Mouse (Mus musculus) kidney, embryonic 15.5 days (tissue): Measurements from ENCODE around the gene Epha1. TPM values are rescaled to one million over a fixed set of nuclear protein-coding genes. Genes with fewer than 3 reads are reported as not detected.
A peak's percentile ranks its signal among the peaks of the same experiment; 100 is the strongest.

ENCODE experiments used
- ATAC-seq: fragments of 200-750 bp; cut with Nextera tagmentation; replicated peaks from 2 replicates; pipeline ENCODE4 v1.8.0; 2017; ENCODE audit warnings: moderate TSS enrichment; ENCODE audit not compliant: low FRiP score
- H3K27ac ChIP-seq: fragments of 300-500 bp; sonication (generic); 2 replicates; pipeline ENCODE4 v1.5.1; 2015; ENCODE audit warnings: mild to moderate bottlenecking, inconsistent platforms
- H3K27me3 ChIP-seq: fragments of 300-500 bp; sonication (generic); 2 replicates; pipeline ENCODE4 v1.6.1; 2015; ENCODE audit warnings: inconsistent platforms
- H3K36me3 ChIP-seq: fragments of 300-500 bp; sonication (generic); 2 replicates; pipeline ENCODE4 v1.6.1; 2015; ENCODE audit warnings: inconsistent platforms
- H3K4me1 ChIP-seq: fragments of 300-500 bp; sonication (generic); 2 replicates; pipeline ENCODE4 v1.6.1; 2015; ENCODE audit warnings: inconsistent platforms
- H3K4me2 ChIP-seq: fragments of 300-500 bp; sonication (generic); 2 replicates; pipeline ENCODE4 v1.6.1; 2015; ENCODE audit warnings: moderate library complexity, mild to moderate bottlenecking, inconsistent platforms
- H3K4me3 ChIP-seq: fragments of 300-500 bp; sonication (generic); replicated peaks from 2 replicates; pipeline ENCODE4 v1.5.1; 2015; ENCODE audit warnings: mild to moderate bottlenecking, inconsistent platforms
- H3K9ac ChIP-seq: fragments of 300-500 bp; sonication (generic); 2 replicates; pipeline ENCODE4 v1.6.1; 2015; ENCODE audit warnings: mild to moderate bottlenecking, inconsistent platforms
- H3K9me3 ChIP-seq: fragments of 300-500 bp; sonication (generic); replicated peaks from 2 replicates; pipeline ENCODE4 v1.6.1; 2016; ENCODE audit warnings: inconsistent platforms
- WGBS: fragments of 180-500 bp; shearing (Covaris S2); methylation state at CpG from one replicate; pipeline ENCODE4 v1.1.7; 2015; ENCODE audit warnings: mixed read lengths; 5-methylcytosine and 5-hydroxymethylcytosine counted together
- polyA plus RNA-seq: library from polyadenylated mRNA; unstranded; fragments of >200 nt; fragmentation: Nextera tagmentation; extraction: Ambion mirVana; gene quantifications from 2 replicates; pipeline ENCODE4 v1.2.1, GENCODE M21; 2015

Gene Epha1
- polyA plus RNA-seq: 7.5 and 8.5 TPM in 2 replicates

DNA sequence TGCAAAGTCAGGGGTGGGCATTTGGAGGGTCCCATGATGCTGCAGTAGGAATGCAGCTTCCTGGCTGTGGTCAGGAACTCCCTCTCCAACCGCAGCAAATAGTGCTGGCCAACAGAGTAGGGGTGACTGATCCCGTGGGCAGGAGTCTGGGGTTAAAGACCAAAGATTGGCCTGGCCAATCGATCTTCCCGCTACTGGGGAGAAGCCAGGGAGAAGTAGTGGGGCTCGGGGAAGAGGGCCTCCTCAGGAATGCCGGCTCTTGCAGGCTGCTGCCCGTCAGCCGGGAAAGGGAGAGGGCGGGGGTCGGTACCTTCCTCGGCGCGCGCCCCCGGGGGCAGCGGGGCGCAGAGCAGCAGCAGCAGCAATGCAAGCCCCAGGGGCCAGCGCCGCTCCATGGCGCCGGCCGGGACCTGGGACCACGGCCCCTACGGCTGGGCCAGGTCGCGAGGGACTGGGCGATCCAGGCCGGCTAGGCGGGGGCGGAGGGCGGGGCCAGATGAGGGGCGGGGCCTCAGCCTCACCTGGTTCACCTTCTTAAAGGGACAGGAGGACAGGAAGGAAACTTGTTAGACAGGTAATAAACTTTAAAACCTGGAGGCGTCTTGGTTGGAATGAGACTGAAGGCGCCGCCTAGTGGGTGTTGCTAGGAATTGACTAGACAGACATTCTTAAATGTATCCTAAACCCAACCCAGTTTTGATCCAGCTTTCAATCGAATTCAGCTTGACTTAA is at the start of gene Epha1:
Epha1 (minus strand) TSS at position 453 of the 732 bp plus-strand sequence.
- Histone ChIP-seq H3K36me3 (no peaks in the 10 kb centered on the region), H3K27me3 (no peaks in the 10 kb centered on the region), H3K27ac (peak within 1 kb of the TSS; percentile 59; the same call in 1 of the 2 replicates), H3K4me3 (peak within 1 kb of the TSS; percentile 64), H3K9ac (peak within 1 kb of the TSS; percentile 64), H3K4me1 (peaks cover 32% of the 10 kb centered on the region), H3K9me3 (no peaks in the 10 kb centered on the region), H3K4me2 (peak within 1 kb of the TSS; percentile 92)
- peak; percentile 91 for ATAC-seq
- WGBS: under 1% methylated on average over 29 of the region's 36 CpGs

DNA sequence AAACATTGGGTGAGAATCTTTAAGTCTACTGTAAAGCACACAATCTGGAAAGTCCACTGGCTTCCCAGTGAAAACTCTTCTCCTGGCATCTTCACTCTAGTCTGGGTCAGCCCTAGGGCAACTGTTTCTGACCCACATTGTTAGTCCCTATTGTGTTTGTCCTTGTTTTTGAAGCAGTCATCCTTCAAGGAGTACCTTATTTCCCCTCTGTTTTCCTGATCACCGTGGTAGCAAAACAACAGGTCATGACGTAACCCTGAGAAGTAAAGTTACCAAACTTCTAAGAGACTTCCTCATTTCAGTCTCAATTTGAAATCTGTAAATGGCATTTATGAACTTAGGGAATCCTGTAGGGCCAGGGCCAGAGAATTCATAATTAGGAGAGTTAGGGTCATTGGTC is 48.4 kb upstream of the Epha1 start:
- no peak for ATAC-seq
- no peak overlapping the region for H3K4me3 ChIP-seq
- H3K27ac ChIP-seq: no peak overlapping the region
- no peaks in the 10 kb centered on the region for H3K36me3 ChIP-seq
- WGBS: 69% methylated on average over 2 of the region's 2 CpGs
- no peaks in the 10 kb centered on the region for H3K4me1 ChIP-seq
- no peaks in the 10 kb centered on the region for H3K27me3 ChIP-seq
- no peak overlapping the region for H3K9ac ChIP-seq
- H3K9me3 ChIP-seq: no peaks in the 10 kb centered on the region
- H3K4me2 ChIP-seq: no peak overlapping the region

DNA sequence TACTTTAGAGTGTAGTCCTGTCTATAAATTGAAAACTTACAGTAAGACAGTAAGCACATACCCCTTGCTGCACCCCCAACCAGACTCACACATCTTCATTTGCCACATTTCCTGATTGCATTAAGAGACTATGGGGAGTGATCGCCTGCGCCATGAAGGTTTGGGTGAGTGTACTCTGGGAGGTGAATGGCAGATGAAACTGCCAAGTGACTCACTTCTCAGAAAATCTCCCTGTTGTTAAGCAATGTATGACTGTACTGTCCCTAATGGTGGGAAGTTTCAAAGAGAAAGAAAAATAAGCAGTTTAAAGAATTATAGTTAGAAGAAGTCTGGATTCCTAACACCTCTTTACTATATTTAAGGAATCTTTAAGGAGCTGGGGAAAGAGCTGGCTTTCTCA is 46.4 kb upstream of the Epha1 start:
- Histone ChIP-seq H3K4me3 (no peak overlapping the region), H3K9ac (no peak overlapping the region), H3K4me2 (no peak overlapping the region), H3K9me3 (no peaks in the 10 kb centered on the region), H3K36me3 (no peaks in the 10 kb centered on the region), H3K27ac (no peak overlapping the region), H3K27me3 (no peaks in the 10 kb centered on the region), H3K4me1 (no peaks in the 10 kb centered on the region)
- no peak for ATAC-seq
- 91% methylated on average over 2 of the region's 2 CpGs for WGBS

DNA sequence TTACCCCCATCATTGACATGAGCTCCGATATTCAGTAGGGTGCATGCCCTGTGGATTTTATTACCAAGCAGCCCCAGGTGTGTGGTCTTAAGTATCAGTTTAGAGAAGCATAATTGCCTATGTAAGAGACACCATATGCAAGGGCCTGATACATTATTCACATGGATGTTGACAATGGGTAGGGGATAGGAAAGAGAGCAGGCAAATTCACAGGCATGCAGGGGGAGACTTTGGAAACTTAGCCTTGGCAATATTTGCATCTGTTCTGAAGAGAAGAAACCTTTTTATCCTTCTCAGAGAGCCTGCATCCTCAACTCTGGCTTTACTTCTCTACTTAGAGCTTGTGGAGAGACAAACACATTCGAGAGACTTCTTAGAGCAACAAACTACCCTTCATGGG is 32.1 kb upstream of the Epha1 start, which contains the start of gene Tas2r135:
Tas2r135 (plus strand) TSS at position 301 of the 400 bp plus-strand sequence.
- H3K27ac ChIP-seq: no peak within 1 kb of the TSS

DNA sequence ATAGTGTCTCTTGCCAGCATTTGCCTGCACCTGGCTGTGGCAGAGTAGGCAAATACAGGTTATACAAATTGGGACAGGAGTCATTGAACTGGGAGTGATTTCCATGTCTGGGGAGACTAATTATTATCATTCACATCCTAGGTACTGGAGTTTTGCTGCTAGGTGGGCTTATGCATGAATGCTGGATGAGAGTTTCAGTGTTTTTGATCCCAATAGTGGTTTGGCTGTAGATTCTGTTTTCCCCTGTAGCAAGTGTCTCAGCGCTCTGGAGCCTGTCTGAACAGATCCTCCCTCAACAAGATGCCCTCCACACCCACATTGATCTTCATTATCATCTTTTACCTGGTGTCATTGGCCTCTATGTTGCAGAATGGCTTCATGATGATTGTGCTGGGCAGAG is 26.9 kb upstream of the Epha1 start, which contains the start of gene Tas2r143:
Tas2r143 (plus strand) TSS at position 301 of the 400 bp plus-strand sequence.
- peaks cover 2% of the 10 kb centered on the region; the same call in 1 of the 2 replicates for H3K4me1 ChIP-seq
- ATAC-seq: no peak
- no peak within 1 kb of the TSS for H3K4me3 ChIP-seq
- no peak within 1 kb of the TSS for H3K9ac ChIP-seq
- no peaks in the 10 kb centered on the region for H3K27me3 ChIP-seq
- H3K27ac ChIP-seq: no peak within 1 kb of the TSS
- H3K9me3 ChIP-seq: no peaks in the 10 kb centered on the region
- no peaks in the 10 kb centered on the region for H3K36me3 ChIP-seq
- WGBS: 96% methylated on average over 1 of the region's 1 CpGs
- H3K4me2 ChIP-seq: no peak within 1 kb of the TSS

More for the DNA sequence above, 32.1 kb upstream of the Epha1 start, which contains the start of gene Tas2r135:
- Histone ChIP-seq H3K4me2 (no peak within 1 kb of the TSS), H3K9me3 (no peaks in the 10 kb centered on the region), H3K4me3 (no peak within 1 kb of the TSS), H3K9ac (no peak within 1 kb of the TSS), H3K4me1 (no peaks in the 10 kb centered on the region), H3K27me3 (no peaks in the 10 kb centered on the region), H3K36me3 (no peaks in the 10 kb centered on the region)
- 80% methylated on average over 2 of the region's 2 CpGs for WGBS
- ATAC-seq: no peak

DNA sequence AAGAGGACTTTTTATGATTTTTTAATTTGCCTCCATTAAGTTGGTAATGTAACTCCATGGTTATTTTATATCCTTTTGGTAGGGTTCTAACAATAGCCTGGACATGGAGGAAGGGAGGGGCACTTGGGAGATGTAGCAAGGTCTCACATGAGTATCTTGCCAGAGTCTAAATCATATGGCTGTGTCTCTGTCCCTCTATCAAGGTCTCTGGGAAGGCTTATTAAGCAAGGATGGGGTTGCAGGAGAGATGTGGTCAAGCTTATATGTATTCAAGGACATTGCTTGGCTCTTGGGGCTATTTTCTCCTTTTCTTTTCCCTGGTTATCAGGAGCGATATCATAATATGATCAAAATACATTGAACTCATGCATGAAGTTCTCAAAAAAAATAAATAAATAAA is 25.9 kb upstream of the Epha1 start:
- Histone ChIP-seq H3K4me2 (no peak overlapping the region), H3K9ac (no peak overlapping the region), H3K27me3 (no peaks in the 10 kb centered on the region), H3K36me3 (no peaks in the 10 kb centered on the region), H3K4me1 (peaks cover 2% of the 10 kb centered on the region; the same call in 1 of the 2 replicates), H3K4me3 (no peak overlapping the region), H3K27ac (no peak overlapping the region), H3K9me3 (no peaks in the 10 kb centered on the region)
- WGBS: 95% methylated on average over 1 of the region's 1 CpGs
- ATAC-seq: no peak

DNA sequence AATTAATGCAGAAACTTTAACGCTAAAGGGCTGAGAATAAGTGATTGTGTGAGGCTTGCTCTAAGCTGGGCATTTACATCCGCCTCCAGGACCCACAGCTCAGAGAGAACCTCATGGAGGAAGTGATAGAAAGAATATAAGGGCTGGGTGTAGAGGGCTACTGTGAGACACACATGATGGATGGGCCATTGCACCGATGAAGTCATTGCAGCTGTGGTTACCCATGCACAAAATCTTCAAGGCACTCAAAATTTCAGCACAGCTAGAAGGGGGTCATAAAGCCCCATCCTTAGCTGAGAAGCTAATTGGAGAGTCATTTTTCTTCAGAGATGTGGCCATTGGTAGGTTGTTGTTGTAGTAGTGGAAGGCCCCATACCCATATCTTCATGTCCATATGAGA is 25.2 kb upstream of the Epha1 start:
- no peaks in the 10 kb centered on the region for H3K36me3 ChIP-seq
- ATAC-seq: no peak
- H3K27me3 ChIP-seq: no peaks in the 10 kb centered on the region
- H3K4me1 ChIP-seq: peaks cover 2% of the 10 kb centered on the region; the same call in 1 of the 2 replicates
- WGBS: 85% methylated on average over 3 of the region's 3 CpGs
- no peak overlapping the region for H3K27ac ChIP-seq
- no peak overlapping the region for H3K4me2 ChIP-seq
- no peaks in the 10 kb centered on the region for H3K9me3 ChIP-seq
- H3K4me3 ChIP-seq: no peak overlapping the region
- H3K9ac ChIP-seq: no peak overlapping the region

DNA sequence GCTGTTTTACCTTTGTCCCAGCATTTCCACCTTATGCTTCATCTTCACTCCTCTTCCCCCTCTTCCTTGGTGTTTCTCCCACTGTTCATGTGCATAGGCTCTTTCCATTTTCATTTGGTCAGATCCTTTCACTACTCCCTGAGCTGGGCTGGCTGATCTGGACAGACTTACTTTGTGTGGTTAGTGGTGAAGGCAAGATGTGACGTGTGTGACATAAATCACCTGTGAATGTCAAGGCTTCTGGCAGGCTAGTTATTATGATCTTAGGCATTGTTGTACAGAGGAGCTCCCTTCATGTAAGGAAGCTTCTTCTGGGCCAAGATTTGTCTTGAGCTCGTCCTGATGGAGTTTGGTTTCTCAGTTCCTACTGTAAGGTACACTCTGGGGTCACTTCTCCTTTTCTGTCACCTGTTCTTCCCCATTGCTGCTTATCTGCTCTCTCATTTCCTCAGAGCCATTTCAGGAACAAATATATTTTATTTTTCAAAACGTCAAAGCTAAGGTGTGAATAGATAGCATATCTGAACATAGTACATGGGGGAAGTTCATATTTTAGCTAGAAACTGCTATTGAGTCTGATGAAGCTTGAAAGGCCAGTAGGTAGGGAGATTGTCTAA is 24.1 kb upstream of the Epha1 start:
- WGBS: 66% methylated on average over 3 of the region's 3 CpGs
- Histone ChIP-seq H3K9me3 (no peaks in the 10 kb centered on the region), H3K27me3 (no peaks in the 10 kb centered on the region), H3K36me3 (no peaks in the 10 kb centered on the region), H3K4me3 (no peak overlapping the region), H3K4me1 (peaks cover 2% of the 10 kb centered on the region; the same call in 1 of the 2 replicates), H3K4me2 (no peak overlapping the region), H3K9ac (no peak overlapping the region), H3K27ac (no peak overlapping the region)
- ATAC-seq: no peak

DNA sequence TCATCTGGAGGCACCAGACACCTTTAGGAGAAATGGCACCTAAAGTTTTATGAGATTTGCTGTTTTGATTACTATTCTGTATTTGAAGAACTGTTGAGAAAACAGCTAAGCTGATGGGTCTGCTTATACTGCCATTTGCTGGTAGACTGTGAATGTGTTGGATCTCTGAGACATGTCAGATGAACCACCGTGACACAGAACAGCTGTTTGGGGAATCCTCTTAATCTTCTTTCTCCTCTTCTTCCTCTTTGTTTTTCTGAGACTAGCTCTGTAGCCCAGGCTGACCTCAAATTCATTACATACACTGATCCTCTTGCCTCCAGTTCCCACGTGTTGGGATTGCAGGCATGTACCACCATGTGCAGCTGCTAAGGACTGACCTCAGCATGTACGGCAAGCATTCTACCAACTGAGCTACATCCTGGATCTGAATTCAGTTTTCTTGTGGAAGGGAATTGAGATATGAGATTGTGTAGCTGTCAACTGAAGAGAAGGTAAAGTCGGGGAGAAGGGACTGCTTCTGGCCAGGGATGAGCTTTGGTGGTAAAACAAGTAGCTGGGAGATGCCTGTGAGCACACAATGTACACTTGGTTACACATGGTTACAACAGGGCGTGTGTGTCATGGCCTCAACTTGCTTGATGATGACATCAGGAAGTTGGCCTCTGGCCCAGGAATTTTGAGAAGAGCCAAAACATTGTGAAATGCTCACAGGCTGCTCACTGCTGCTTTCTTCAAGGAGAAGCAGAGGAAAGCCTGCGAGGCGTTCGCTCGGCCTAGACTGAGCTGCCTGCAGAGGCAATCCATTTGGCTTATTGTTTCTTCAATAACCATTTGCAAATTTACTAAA is 23.1 kb upstream of the Epha1 start:
- Histone ChIP-seq H3K9ac (no peak overlapping the region), H3K4me2 (no peak overlapping the region), H3K4me3 (no peak overlapping the region), H3K27ac (0 out of 2 replicates have a peak overlapping the region, but pooled peaks have one; percentile 27), H3K4me1 (peaks cover 5% of the 10 kb centered on the region), H3K27me3 (no peaks in the 10 kb centered on the region), H3K9me3 (no peaks in the 10 kb centered on the region), H3K36me3 (no peaks in the 10 kb centered on the region)
- ATAC-seq: peak; percentile 34; the same call in 1 of the 2 replicates
- WGBS: 48% methylated on average over 9 of the region's 9 CpGs

DNA sequence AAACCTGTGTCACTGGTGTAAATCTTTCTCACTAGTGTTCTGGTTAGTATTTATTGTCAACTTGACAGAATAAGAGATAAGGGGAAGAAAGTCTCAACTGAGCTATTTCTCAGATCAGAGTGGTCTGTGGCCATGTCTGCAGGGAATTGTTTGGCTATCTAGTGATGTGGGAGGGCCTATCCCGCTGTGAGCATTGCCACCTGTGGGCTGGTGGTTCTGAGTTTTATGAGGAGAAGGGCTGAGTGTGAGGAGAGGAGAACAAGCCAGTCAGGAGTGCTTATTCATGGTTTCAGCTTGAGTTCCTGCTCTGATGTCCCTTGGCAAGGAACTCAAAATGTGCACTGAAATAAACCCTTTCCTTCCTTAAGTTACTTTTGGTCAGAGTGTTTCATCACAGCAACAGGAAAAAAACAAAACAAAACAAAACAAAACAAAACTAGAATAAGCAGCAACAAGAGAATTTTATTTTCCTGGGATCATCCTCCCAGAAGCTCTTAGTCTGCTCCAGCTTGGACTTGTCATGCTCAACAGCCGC is 18.8 kb upstream of the Epha1 start:
- Histone ChIP-seq H3K9ac (no peak overlapping the region), H3K4me2 (no peak overlapping the region), H3K4me1 (peaks cover 5% of the 10 kb centered on the region), H3K9me3 (no peaks in the 10 kb centered on the region), H3K4me3 (no peak overlapping the region), H3K27me3 (no peaks in the 10 kb centered on the region), H3K36me3 (no peaks in the 10 kb centered on the region), H3K27ac (peak overlapping the region; percentile 10; the same call in 1 of the 2 replicates)
- ATAC-seq: peak; percentile 92
- WGBS: 16% methylated on average over 2 of the region's 2 CpGs

DNA sequence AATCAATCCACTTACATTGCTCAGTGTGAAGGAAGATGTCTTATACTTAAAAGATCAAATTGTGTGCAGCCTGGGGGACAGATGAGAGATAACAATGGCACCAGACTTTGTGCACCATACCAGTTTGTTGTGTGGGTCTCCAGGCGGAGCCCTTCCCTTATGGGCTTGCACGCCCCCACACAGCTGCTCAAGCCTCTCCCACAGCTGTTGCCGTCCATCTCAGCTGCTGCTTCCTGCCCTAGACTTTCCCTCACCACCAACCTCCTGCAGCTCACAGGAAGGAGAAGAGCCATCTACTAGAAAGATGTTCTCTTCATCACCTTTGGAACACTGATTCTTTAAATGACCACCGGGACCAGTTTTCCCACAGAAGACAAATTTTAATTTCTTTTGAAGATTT is 12.6 kb upstream of the Epha1 start:
- H3K27ac ChIP-seq: no peak overlapping the region
- 43% methylated on average over 4 of the region's 4 CpGs for WGBS
- H3K9ac ChIP-seq: no peak overlapping the region
- H3K4me3 ChIP-seq: no peak overlapping the region
- H3K4me1 ChIP-seq: peaks cover 16% of the 10 kb centered on the region
- no peak for ATAC-seq
- H3K27me3 ChIP-seq: no peaks in the 10 kb centered on the region
- H3K4me2 ChIP-seq: no peak overlapping the region
- no peaks in the 10 kb centered on the region for H3K36me3 ChIP-seq
- H3K9me3 ChIP-seq: no peaks in the 10 kb centered on the region
